Mouse (Mus musculus) mature B cell (primary cell): ENCODE measurements around the gene Arhgap9.
"Not testable (repeated sequence)": the region's sequence is repeated elsewhere in the genome, so short reads cannot be mapped to it uniquely, and the experiment has no call there.

Experiments used
- in situ Hi-C: fragments of 300-500 bp; cut with MboI; formaldehyde crosslinking; loops from 2 replicates; pipeline ENCODE4 v1.14.3; 2019

Arhgap9 gene

DNA sequence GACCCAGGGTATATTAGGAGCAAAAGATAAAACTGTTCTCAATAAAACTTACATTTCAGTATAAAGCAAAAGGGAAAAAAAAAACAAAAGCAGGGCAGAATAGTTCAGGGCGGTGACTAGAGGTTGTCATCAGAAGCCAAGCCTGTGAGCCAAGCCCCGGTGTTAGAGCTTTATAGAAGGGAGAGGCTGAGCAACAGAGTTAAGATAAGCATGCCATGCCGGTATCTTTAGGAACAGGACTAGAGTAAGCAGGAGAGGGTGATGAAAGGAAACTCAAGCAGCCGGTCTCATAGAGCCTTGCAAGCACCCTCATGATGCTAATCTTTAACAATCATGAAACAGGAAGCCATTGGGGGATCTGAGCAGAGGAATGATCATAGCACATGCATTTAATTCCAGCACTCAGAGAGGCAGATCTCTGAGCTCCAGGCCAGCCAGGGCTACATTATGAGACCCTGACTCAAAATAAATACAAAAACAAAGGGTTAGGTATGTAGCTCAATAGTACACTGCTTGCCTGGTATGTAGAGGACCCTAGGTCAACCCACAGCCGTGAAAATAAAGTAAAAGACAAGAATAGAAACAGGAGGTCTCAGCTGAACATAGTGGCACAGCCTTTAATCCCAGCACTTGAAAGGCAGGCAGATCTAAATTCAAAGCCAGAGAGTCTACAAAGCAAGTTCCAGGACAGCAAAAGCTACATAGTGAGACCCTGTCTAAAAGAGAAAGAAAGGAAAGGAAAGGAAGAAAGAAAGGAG lies 29.7 kb upstream of the Arhgap9 start:
- in situ Hi-C loops, result no loop called here

DNA sequence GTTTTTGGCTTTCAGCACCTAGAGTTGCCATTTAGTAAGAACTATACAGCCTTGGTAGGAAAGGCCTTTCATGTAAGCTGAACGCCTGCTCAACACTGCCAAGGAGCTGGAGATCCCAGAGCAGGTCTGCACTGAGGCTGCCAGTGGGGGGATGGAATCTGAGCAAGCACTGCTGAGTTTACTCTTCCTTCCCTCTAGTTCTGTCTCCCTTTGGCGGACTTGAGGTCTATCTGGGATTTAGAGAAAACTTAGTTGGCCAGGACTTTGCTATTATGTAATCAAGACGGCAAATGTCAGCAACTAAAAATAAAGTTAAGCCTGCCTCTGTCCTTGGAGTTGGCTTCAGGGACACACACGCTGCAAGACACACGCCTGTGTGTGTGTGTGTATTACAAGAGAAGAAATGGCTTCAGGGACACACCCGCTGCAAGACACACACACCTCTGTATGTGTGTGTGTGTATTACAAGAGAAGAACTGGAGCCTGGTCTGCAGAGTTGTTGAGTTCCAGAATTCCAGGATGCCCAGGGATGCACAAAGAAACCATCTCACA lies 28.7 kb upstream of the Arhgap9 start:
- in situ Hi-C loops, result no loop called here

DNA sequence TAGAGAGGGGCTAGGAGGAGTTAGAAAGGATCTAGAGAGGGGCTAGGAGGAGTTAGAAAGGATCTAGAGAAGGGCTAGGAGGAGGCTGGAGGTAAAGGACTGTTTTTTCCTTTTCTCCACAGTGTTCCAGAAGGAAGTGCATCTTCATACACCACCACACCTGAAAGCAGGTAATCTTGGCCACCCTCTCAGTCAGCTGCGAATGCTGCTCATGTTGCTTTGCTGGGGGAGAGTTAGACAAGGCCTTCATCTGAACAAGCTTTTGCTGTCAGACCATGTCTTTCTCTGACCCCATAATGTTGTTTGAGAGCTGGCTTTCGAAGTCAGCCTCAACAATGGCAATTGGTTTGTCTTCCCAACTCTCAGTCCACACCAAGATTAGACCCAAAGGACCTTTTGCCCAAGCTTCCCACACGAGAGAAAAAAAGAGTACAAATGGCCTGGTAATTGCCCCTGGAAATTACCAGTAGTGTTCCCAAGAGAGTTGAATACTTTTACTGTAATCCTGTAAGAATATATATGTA lies 28.1 kb upstream of the Arhgap9 start:
- in situ Hi-C loops, result no loop called here

DNA sequence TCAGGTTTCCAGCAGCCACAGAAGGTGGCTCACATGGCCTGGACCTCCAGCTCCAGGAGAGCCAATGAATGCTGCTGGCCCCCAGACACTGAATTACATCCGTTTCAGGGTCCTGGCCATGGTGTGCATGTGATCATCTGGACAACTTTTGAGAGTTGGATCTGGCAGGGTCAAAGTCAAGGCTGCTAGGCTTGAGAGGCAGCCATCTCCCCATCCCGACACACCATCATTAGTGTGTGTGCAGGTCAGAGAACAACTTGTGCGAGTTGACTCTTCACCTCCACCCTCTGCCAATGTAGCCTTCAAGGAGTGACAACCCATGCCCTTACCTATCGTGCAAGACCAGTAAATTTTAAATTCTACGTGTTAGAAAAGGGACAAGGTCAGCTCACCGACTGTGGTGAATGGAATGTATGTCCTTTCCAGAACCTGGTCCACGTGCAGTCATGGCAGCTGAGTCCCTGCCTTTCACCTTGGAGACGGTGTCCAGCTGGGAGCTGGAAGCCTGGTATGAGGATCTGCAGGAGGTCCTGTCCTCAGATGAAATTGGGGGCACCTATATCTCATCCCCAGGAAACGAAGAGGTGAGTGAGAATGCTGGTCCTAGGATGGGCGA lies 26.8 kb upstream of the Arhgap9 start:
- in situ Hi-C loops, result no loop called here

DNA sequence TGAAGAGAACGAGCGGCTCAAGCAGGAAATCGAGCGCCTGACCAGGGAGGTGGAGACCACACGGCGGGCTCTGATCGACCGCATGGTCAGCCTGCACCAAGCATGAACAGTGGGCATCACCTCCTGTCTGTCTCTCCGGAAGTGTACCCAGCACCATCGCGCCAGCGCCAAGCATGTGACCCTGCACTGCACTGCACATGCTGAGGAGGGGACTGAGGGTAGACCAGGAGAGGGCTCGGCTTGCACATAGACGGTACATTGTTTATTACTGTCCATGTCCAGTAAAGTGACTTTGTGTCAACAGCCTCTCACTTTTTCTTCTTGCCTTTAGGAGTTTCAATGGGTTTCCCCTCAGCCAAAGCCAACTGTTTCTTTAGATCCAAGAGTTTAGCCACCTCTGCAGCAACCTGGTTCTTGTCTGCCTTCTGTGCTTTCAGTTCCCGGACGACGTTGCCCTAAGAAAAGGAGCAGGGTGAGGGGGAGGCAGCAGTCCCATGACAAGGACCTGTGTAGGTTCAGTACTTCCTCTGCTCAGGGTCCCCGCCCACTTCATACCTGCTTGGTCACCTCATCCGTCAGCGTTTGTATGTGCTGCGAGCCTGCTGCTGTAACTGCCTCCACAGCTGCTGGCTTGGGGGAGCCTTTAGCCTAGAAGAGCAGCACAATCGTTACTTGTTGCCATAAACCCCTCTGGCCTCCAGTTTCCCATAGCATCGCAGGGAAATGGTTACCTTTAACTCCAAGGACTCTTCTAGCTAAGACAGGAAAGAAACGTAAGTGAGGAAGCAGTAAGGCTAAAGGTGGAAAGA lies 25.6 kb upstream of the Arhgap9 start:
- in situ Hi-C loops, result no loop called here

DNA sequence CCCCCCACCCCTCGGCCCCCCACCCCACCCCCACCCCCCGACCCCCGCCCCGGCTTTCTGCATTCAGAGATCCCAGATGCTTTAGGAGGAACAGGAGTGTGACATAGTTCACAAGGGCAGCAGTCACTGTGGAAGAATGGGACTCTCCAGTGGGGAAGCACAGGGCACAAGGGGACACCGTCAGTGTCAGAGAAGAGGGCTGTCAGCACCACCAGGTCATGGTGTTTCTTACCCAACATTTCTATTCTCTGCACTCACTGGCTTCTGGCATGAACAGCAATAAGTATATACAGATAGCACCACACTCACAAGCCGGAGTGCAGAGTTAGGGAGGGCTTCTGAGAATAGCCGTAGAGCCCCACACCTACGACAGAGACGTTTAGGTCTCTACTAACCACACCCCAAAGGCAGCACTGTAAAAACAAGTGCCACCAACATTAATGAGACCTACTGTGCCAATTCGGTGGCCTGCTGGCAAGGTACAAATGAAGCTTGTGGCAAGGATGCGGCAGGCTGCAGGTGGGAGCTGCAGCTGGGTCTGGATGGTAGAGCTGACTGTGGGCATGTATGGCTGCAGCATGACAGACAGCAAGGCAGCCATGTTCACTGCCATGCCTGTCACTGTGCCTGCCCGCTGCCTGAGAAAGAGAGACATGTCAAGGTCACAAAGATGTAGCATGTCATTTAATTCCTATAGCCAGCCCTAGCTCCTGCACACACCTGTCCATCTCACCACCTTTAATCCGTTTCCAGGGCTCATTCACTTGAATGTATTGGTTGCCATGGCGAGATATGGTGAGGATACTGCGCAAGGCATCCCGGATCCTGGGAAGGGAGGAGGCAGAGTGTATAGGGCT lies 24.5 kb upstream of the Arhgap9 start:
- in situ Hi-C loops, result no loop called here

DNA sequence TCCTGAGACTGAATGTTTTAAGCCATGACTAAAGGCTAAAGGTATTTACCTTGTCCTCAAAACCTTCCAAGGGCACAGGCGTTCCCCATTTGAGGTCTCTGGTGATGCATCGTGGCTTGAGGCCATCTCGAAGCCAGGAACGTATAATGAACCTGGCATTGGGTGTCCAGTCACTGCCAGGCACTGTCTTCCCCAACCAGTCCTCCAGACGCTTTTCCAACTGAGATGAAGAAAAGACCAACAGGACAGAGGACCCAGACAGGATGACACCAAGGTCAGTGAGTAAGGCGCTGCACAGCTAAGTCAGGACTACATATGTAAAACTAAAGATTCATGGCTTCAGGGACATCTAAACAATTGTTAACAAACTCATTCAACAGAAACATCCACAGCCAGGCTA lies 21.4 kb upstream of the Arhgap9 start:
- in situ Hi-C loops, result no loop called here

DNA sequence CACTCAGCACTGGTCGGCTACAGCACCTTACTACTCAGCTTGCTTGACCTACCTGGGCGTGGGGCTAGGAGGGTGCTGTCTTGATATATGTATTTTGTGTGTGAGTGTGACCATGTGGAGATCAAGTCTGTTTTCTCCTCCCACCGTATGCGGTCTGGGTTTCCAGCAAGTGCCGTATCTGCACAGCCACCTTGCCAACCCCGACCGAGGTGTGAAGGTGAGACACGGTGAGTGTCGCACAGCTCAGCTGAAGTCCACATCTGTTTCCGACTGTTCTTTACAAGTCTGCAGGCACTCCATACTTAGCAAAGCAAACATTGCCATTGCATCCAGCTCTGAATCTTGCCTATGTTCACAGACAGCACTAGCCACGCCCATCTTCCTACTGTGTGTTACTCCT lies 18.6 kb upstream of the Arhgap9 start:
- in situ Hi-C loops, result no loop called here

DNA sequence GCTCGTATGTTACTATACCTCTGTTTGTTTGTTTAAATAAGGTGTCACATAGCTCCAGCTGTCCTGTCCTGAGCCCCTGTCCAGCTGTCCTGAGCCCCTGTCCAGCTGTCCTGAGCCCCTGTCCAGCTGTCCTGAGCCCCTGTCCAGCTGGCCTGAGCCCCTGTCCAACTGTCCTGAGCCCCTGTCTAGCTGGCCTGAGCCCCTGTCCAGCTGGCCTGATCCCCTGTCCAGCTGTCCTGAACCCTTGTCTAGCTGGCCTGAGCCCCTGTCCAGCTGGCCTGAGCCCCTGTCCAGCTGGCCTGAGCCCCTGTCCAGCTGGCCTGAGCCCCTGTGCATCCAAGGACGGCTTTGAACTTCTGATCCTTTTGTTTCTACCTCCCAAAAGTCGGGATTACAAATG lies 12.6 kb upstream of the Arhgap9 start:
- in situ Hi-C loops, result not testable (repeated sequence)

DNA sequence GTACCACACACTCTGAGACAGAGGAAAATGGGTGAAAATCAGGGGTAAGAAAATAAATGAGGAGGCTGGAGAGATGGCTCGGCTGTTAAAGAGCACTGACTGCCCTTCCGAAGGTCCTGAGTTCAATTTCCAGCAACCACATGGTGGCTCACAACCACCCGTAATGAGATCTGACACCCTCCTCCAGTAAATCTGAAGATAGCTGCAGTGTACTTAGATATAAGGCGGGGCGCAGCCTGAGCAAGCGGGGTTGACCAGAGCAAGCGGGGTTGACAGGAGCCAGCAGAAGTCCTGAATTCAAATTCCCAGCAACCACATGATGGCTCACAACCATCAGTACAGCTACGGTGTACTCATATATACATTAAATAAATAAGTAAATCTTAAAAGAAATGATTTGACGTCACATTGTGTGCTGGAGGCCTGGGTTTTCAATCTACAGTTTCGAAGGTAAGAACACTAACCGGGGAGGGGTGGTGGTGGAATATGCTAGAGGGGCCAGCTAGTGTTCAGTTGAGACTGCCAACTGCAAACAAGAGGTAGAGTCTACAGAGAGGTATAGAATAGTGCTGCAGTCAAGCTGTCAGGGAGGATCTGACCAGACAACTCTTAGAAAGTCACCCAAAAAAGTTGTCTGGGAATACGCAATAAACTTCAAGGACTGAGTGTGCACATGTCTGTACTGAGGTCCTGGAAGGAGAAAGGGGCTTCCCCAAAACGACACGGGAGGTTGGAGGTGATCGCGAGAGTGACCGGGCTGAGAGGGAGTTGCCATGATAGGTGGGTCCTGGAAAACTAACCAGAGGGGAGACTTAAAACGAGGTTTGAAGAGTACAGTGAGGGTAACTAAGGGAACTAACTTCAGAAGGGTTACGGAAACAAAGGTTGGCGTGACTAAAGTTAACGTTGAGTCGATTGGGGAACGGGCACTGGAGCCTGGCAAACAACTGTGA lies 11.0 kb upstream of the Arhgap9 start:
- in situ Hi-C loops, result no loop called here

DNA sequence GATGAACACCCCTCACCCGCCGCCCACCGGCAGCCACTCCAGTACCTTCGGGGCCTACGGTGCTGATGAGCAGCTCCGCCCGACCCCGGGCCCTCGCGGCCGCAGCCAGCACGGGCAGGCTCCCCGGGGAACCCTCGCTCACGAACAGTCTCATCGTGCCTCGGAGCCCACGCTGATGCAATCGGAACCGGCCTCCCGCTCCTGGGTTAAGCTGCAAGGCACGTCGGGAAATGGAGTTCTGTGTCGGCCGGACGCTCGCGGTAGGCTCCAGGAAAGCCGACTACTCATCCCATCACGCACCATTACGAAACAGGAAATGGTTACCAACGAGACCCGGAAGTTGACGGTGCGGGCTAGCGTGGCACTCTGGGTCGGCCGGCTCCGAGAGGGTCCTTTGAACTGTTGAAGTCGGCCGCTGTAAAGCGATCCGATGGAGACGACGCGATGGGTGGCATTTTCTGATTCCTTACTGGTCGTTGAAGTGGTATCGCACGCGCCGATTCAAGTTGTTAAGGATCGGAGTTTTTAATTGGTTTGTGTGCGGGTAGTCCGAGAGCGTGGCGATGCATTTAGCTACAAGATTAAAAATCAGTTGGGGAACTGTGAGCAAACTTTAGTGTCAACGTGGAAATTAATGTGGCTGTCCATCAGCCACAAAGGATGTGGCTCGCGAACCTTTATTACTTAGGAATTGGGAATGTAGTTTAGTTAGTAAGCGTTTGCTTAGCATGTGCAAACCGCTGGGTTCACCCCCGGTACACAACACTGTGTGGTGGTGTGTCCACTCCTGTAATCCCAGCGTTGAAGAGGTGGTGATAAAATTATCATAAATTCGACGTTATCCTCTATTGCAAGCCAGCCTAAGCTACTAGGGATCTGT lies 10.0 kb upstream of the Arhgap9 start, which contains the start of gene Mars:
Mars (minus strand) TSS at position 311 of the 880 bp plus-strand sequence.
- in situ Hi-C loops, result no loop called here

DNA sequence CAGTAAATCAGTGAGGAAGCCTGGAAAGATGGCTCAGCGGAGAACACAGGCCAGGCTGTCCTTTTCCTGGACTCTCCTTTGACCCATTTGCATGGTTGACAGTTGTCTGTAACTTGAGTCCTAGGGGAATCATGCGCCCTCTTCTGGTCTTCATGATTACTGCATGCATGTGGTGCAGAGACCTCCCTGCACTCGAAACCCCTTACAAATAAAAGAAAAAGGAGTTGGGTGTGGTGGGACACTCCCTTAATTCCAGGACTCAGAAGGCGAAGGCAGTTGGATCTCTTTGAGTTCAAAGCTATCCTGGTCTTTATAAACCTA lies 9.4 kb upstream of the Arhgap9 start:
- in situ Hi-C loops, result no loop called here

DNA sequence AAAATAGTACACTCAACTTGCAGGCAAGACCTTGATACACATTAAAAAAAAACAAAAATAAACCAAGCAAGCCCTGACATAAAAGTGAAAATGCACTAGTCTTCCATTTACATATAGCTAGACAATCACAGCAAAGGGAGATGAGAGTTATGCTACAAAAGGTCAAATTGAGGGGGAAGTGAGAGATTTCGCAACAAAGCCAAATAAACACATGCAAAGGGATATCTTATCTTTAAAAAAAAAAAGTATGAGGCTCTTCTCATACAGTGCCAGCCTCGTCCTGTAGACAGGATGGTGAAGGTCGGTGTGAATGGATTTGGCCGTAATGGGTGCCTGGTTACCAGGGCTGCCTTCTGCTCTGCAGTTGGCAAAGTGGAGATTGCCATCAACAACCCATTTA lies 8.9 kb upstream of the Arhgap9 start:
- in situ Hi-C loops, result no loop called here

DNA sequence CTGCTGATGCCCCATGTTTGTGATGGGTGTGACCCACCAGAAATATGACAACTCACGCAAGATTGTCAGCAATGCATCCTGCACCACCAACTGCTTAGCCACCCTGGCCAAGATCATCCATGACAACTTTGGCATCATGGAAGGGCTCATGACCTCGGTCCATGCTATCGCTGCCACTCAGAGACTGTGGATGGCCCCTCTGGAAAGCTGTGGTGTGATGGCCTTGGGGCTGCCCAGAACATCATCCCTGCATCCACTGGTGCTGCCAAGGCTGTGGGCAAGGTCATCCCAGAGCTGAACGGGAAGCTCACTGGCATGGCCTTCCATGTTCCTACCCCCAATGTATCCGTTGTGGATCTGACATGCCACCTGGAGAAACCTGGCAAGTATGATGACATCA lies 8.2 kb upstream of the Arhgap9 start:
- in situ Hi-C loops, result not testable (repeated sequence)

DNA sequence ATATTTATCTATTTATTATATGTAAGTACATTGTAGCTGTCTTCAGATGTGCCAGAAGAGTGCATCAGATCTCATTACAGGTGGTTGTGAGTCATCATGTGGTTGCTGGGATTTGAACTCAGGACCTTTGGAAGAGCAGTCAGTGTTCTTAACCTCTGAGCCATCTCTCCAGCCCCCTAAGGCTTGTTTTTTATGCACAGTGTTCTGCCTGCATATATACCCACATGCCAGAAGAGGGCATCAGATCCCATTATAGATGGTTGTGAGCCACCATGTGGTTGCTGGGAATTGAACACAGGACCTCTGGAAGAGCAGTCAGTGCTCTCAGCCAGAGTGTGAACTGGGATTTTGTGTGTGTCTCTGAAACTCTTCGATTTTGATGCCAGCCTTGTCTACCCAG lies 6.8 kb upstream of the Arhgap9 start:
- in situ Hi-C loops, result not testable (repeated sequence)

DNA sequence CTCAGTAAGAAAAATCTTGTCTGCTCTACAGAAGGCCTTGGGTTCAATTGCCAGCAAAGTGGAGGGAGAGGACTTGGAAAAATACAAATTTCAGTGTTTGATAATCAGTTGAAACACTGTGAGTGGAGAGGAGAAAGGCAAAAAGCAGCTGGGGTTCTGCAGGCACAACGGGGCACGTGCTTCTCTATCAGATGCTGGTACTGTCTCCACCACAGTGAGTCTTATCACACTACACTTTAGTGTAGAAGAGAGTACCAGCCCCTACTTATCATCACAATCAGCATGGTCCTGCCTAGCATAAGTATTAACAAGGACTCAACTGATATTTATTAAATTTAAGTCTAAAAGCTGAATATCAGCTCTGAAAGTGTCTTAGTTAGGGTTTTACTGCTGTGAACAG lies 4.5 kb upstream of the Arhgap9 start:
- in situ Hi-C loops, result no loop called here

DNA sequence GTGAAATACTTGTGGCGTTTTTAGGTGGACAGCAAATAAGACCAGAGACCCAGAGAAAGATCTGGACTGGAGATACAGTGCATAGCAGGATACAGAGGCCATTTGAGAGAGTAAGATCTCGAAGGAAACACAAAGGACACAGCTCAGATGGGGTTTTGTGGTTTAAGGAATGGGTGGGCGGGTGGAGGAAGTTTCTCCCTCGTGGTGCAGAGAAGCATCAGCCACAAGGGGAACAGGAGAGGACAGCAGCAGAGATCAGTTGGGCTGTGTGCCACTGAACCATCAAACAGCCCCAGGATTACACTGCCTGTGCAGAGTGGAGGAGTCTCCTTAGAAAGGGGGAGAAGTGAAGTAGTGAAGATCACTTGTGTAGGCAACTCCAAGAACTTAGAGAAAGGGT lies 3.8 kb upstream of the Arhgap9 start:
- in situ Hi-C loops, result no loop called here

DNA sequence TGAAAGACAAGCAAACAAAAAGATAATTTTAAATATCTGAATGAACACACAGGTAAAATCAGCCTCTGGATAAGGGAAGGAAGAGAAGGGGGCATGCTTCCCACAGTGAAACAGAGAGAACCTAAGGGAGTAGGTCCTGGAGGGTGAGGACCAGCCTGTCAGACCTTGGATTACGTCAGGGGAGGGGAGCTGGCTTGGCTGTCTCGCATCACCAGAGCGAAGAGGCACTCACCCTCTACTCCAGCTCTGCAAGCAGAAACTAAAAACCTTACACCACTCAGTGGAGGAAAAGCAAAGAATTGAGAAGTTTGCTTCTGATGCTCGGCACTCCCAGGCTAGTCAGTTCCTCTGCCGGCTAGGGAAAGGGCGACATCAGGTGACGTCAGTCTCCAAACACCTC lies 1.8 kb upstream of the Arhgap9 start:
- in situ Hi-C loops, result no loop called here

DNA sequence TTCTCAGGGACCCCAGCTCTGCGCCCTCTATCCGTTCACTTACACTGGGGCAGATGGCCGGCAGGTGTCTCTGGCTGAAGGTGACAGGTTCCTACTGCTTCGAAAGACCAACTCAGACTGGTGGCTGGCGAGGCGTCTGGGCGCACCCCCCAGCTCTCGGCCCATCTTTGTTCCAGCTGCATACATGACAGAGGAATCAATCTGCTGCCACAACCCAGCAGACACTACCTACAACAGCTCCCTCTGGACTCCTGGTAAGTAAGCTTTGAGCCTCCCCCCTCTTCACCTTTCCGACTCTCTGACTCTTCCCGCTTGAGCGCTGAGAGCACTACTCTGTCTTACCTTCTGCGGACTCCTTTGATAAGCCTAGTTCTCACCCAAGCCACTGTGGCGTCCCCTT lies 414 bp downstream of the Arhgap9 start:
- in situ Hi-C loops, result no loop called here
